Mouse (Mus musculus) liver, embryonic 14.5 days (tissue): ENCODE results near the gene Fhl2. TPM values are rescaled to one million over a fixed set of nuclear protein-coding genes. Genes with fewer than 3 reads are reported as not detected.

Experiments
- ATAC-seq: fragments of 200-750 bp; cut with Nextera tagmentation; 2 replicates; pipeline ENCODE4 v1.8.0; 2017; ENCODE audit warnings: moderate number of reproducible peaks, mild to moderate bottlenecking, moderate library complexity; ENCODE audit not compliant: insufficient read depth
- DNase-seq, 3 experiments: peaks; one replicate each; pipeline ENCODE4 v3.0.0-alpha.2; 2012 to 2013; ENCODE audit warnings: low read depth in 3 of 3, low spot score in 3 of 3
- H3K27ac ChIP-seq: fragments of 300-500 bp; sonication (generic); 2 replicates; pipeline ENCODE4 v1.5.1; 2014; ENCODE audit warnings: moderate library complexity, mild to moderate bottlenecking, control low read depth, inconsistent platforms
- H3K27me3 ChIP-seq: fragments of 300-500 bp; sonication (generic); 2 replicates; pipeline ENCODE4 v1.6.1; 2014; ENCODE audit warnings: mild to moderate bottlenecking, low read length, moderate library complexity; ENCODE audit not compliant: control insufficient read depth, insufficient read depth
- H3K36me3 ChIP-seq: fragments of 300-500 bp; sonication (generic); replicated peaks from 2 replicates; pipeline ENCODE4 v1.6.1; 2014; ENCODE audit warnings: low read depth; ENCODE audit not compliant: control insufficient read depth, insufficient read depth
- H3K4me1 ChIP-seq, 2 experiments: fragments of 200-500 bp in 1 of 2; fragments of 300-500 bp in 1 of 2; sonication (generic) in 1 of 2; replicated peaks; 2 replicates each; pipeline ENCODE4 v1.6.1; 2012 to 2014; ENCODE audit warnings: antibody characterized with exemption in 1 of 2, inconsistent platforms in 1 of 2, low read length in 1 of 2; ENCODE audit not compliant: control insufficient read depth in 2 of 2, insufficient read depth in 2 of 2
- H3K4me2 ChIP-seq: fragments of 300-500 bp; sonication (generic); 2 replicates; pipeline ENCODE4 v1.6.1; 2014; ENCODE audit warnings: low read depth, mild to moderate bottlenecking, control low read depth, moderate library complexity
- H3K4me3 ChIP-seq, 2 experiments: fragments of 200-500 bp in 1 of 2; fragments of 300-500 bp in 1 of 2; sonication (generic) in 1 of 2; 2 replicates each; pipeline ENCODE4 v1.5.1; 2012 to 2014; ENCODE audit warnings: low read depth in 2 of 2, low read length in 2 of 2, mild to moderate bottlenecking in 2 of 2, control low read depth in 1 of 2, inconsistent platforms in 1 of 2, moderate library complexity in 1 of 2; ENCODE audit not compliant: insufficient read depth in 1 of 2
- H3K9ac ChIP-seq: fragments of 300-500 bp; sonication (generic); replicated peaks from 2 replicates; pipeline ENCODE4 v1.6.1; 2014; ENCODE audit warnings: mild to moderate bottlenecking, control low read depth, moderate library complexity
- H3K9me3 ChIP-seq: fragments of 300-500 bp; sonication (generic); 2 replicates; pipeline ENCODE4 v1.6.1; 2016; ENCODE audit warnings: low read length, mixed read lengths; ENCODE audit not compliant: control insufficient read depth
- CTCF ChIP-seq: IDR thresholded peaks from 2 replicates; pipeline ENCODE4 v1.5.1; 2016; ENCODE audit warnings: antibody characterized with exemption, low read depth, control low read depth
- EP300 ChIP-seq: IDR thresholded peaks from 2 replicates; pipeline ENCODE4 v1.6.1; 2016; ENCODE audit warnings: antibody characterized with exemption, low read depth
- WGBS: fragments of 180-500 bp; shearing (Covaris S2); extraction: QIAGEN DNeasy Blood & Tissue Kit; methylation state at CpG from one replicate; pipeline ENCODE4 v1.1.7; 2014; ENCODE audit not compliant: insufficient replicate concordance; 5-methylcytosine and 5-hydroxymethylcytosine counted together
- polyA plus RNA-seq, 2 experiments: library from polyadenylated mRNA; depleted of rRNA in 1 of 2; stranded (reverse) in 1 of 2; unstranded in 1 of 2; fragments of >200 nt; fragmentation: Nextera tagmentation in 1 of 2; extraction: Ambion mirVana in 1 of 2; gene quantifications; 2 replicates each; pipeline versions ENCODE4 v1.2.1 to v1.2.3; 2012 to 2014

Fhl2 gene
- polyA plus RNA-seq, 2 experiments, result 2.3 to 2.9 TPM

- TF ChIP-seq CTCF (no peak), EP300 (no peak)
- Histone ChIP-seq H3K9me3 (no peaks in the 10 kb centered on the region), H3K9ac (peak overlapping the region; percentile 88), H3K36me3 (no peaks in the 10 kb centered on the region), H3K4me2 (peak overlapping the region; percentile 90), H3K27me3 (no peaks in the 10 kb centered on the region), H3K27ac (no peak overlapping the region), H3K4me1 (peaks cover 4 to 9% of the 10 kb centered on the region in 2 experiments; a peak in 3 of 4 replicates), H3K4me3 (peak overlapping the region; percentile 80 to 90)
- DNase-seq (no peak), ATAC-seq (peak; percentile 34)
- 26% methylated on average over 13 of the region's 13 CpGs for WGBS
Observed at GRCm38 (mm10) chr1:43091306-43092055, 105.3 kb downstream of the Fhl2 start.

- H3K4me2 ChIP-seq, result no peak overlapping the region
- WGBS, result 61% methylated on average over 1 of the region's 1 CpGs
- peaks cover 4 to 9% of the 10 kb centered on the region in 2 experiments; a peak in 3 of 4 replicates for H3K4me1 ChIP-seq
- no peak overlapping the region for H3K4me3 ChIP-seq
- no peaks in the 10 kb centered on the region for H3K9me3 ChIP-seq
- H3K9ac ChIP-seq, result no peak overlapping the region
- H3K36me3 ChIP-seq, result no peaks in the 10 kb centered on the region
- TF ChIP-seq CTCF (no peak), EP300 (no peak)
- DNase-seq, result no peak
- ATAC-seq, result no peak
- H3K27ac ChIP-seq, result no peak overlapping the region
- no peaks in the 10 kb centered on the region for H3K27me3 ChIP-seq
Observed at GRCm38 (mm10) chr1:43090418-43090817, 106.4 kb downstream of the Fhl2 start.

GRCm38 (mm10) chr1:43082946-43083345, 113.8 kb downstream of the Fhl2 start:
- no peaks in the 10 kb centered on the region for H3K9me3 ChIP-seq
- no peak overlapping the region for H3K27ac ChIP-seq
- TF ChIP-seq CTCF (no peak), EP300 (no peak)
- no peak for ATAC-seq
- H3K27me3 ChIP-seq, result no peaks in the 10 kb centered on the region
- H3K4me2 ChIP-seq, result no peak overlapping the region
- WGBS, result 64% methylated on average over 5 of the region's 5 CpGs
- no peak for DNase-seq
- H3K9ac ChIP-seq, result no peak overlapping the region
- no peaks in the 10 kb centered on the region for H3K4me1 ChIP-seq
- no peaks in the 10 kb centered on the region for H3K36me3 ChIP-seq
- H3K4me3 ChIP-seq, result no peak overlapping the region

- H3K9me3 ChIP-seq, result no peaks in the 10 kb centered on the region
- DNase-seq (no peak), ATAC-seq (no peak)
- no peaks in the 10 kb centered on the region for H3K36me3 ChIP-seq
- H3K4me3 ChIP-seq, result no peak overlapping the region
- H3K27me3 ChIP-seq, result no peaks in the 10 kb centered on the region
- H3K4me1 ChIP-seq, result no peaks in the 10 kb centered on the region
- WGBS, result 36% methylated on average over 2 of the region's 2 CpGs
- H3K9ac ChIP-seq, result no peak overlapping the region
- H3K4me2 ChIP-seq, result no peak overlapping the region
- TF ChIP-seq CTCF, result no peak
- no peak for TF ChIP-seq EP300
- no peak overlapping the region for H3K27ac ChIP-seq
Observed at GRCm38 (mm10) chr1:43078124-43078523, 118.7 kb downstream of the Fhl2 start.

GRCm38 (mm10) chr1:43074791-43075190, 122.0 kb downstream of the Fhl2 start:
- Histone ChIP-seq H3K27me3 (no peaks in the 10 kb centered on the region), H3K9ac (no peak overlapping the region), H3K4me2 (no peak overlapping the region), H3K4me3 (no peak overlapping the region), H3K4me1 (no peaks in the 10 kb centered on the region; a peak in 1 of 4 replicates), H3K36me3 (no peaks in the 10 kb centered on the region), H3K27ac (no peak overlapping the region), H3K9me3 (no peaks in the 10 kb centered on the region)
- no peak for DNase-seq
- no peak for ATAC-seq
- TF ChIP-seq EP300 (no peak), CTCF (no peak)
- WGBS, result 92% methylated on average over 2 of the region's 2 CpGs

Other genes starting within 250 kb of the Fhl2 start
- 0.07 and 0.11 TPM in 2 replicates for gene Gpr45, start 244.1 kb downstream of the Fhl2 start, polyA plus RNA-seq (2012; rRNA removed)
- gene Gpr45, start 244.1 kb downstream of the Fhl2 start, polyA plus RNA-seq (2014; fragmentation: Nextera tagmentation; extraction: Ambion mirVana), result 0.24 and 0.32 TPM in 2 replicates
- gene Tgfbrap1, start 98.3 kb downstream of the Fhl2 start, polyA plus RNA-seq (2012; rRNA removed), result 4.2 and 4.7 TPM in 2 replicates
- 2.7 and 3.6 TPM in 2 replicates for gene Tgfbrap1, start 98.3 kb downstream of the Fhl2 start, polyA plus RNA-seq (2014; fragmentation: Nextera tagmentation; extraction: Ambion mirVana)
- 3.5 and 4.7 TPM in 2 replicates for gene AI597479, start 98.3 kb downstream of the Fhl2 start, polyA plus RNA-seq (2012; rRNA removed)
- 6.0 and 8.0 TPM in 2 replicates for gene AI597479, start 98.3 kb downstream of the Fhl2 start, polyA plus RNA-seq (2014; fragmentation: Nextera tagmentation; extraction: Ambion mirVana)
- 8.4 and 9.2 TPM in 2 replicates for gene Nck2, start 247.6 kb upstream of the Fhl2 start, polyA plus RNA-seq (2012; rRNA removed)
- 9.0 and 10.5 TPM in 2 replicates for gene Nck2, start 247.6 kb upstream of the Fhl2 start, polyA plus RNA-seq (2014; fragmentation: Nextera tagmentation; extraction: Ambion mirVana)